Mouse (Mus musculus) liver, embryonic 14.5 days (tissue): ENCODE measurements around the gene Cryzl1. TPM values are rescaled to one million over a fixed set of nuclear protein-coding genes. Genes with fewer than 3 reads are reported as not detected.

Experiments
- ATAC-seq: fragments of 200-750 bp; cut with Nextera tagmentation; 2 replicates; pipeline ENCODE4 v1.8.0; 2017; ENCODE audit warnings: moderate number of reproducible peaks, mild to moderate bottlenecking, moderate library complexity; ENCODE audit not compliant: insufficient read depth
- DNase-seq, 3 experiments: peaks; one replicate each; pipeline ENCODE4 v3.0.0-alpha.2; 2012 to 2013; ENCODE audit warnings: low read depth in 3 of 3, low spot score in 3 of 3
- H3K27ac ChIP-seq: fragments of 300-500 bp; sonication (generic); 2 replicates; pipeline ENCODE4 v1.5.1; 2014; ENCODE audit warnings: moderate library complexity, mild to moderate bottlenecking, control low read depth, inconsistent platforms
- H3K27me3 ChIP-seq: fragments of 300-500 bp; sonication (generic); 2 replicates; pipeline ENCODE4 v1.6.1; 2014; ENCODE audit warnings: mild to moderate bottlenecking, low read length, moderate library complexity; ENCODE audit not compliant: control insufficient read depth, insufficient read depth
- H3K36me3 ChIP-seq: fragments of 300-500 bp; sonication (generic); replicated peaks from 2 replicates; pipeline ENCODE4 v1.6.1; 2014; ENCODE audit warnings: low read depth; ENCODE audit not compliant: control insufficient read depth, insufficient read depth
- H3K4me1 ChIP-seq, 2 experiments: fragments of 200-500 bp in 1 of 2; fragments of 300-500 bp in 1 of 2; sonication (generic) in 1 of 2; replicated peaks; 2 replicates each; pipeline ENCODE4 v1.6.1; 2012 to 2014; ENCODE audit warnings: antibody characterized with exemption in 1 of 2, inconsistent platforms in 1 of 2, low read length in 1 of 2; ENCODE audit not compliant: control insufficient read depth in 2 of 2, insufficient read depth in 2 of 2
- H3K4me2 ChIP-seq: fragments of 300-500 bp; sonication (generic); 2 replicates; pipeline ENCODE4 v1.6.1; 2014; ENCODE audit warnings: low read depth, mild to moderate bottlenecking, control low read depth, moderate library complexity
- H3K4me3 ChIP-seq, 2 experiments: fragments of 200-500 bp in 1 of 2; fragments of 300-500 bp in 1 of 2; sonication (generic) in 1 of 2; 2 replicates each; pipeline ENCODE4 v1.5.1; 2012 to 2014; ENCODE audit warnings: low read depth in 2 of 2, low read length in 2 of 2, mild to moderate bottlenecking in 2 of 2, control low read depth in 1 of 2, inconsistent platforms in 1 of 2, moderate library complexity in 1 of 2; ENCODE audit not compliant: insufficient read depth in 1 of 2
- H3K9ac ChIP-seq: fragments of 300-500 bp; sonication (generic); replicated peaks from 2 replicates; pipeline ENCODE4 v1.6.1; 2014; ENCODE audit warnings: mild to moderate bottlenecking, control low read depth, moderate library complexity
- H3K9me3 ChIP-seq: fragments of 300-500 bp; sonication (generic); 2 replicates; pipeline ENCODE4 v1.6.1; 2016; ENCODE audit warnings: low read length, mixed read lengths; ENCODE audit not compliant: control insufficient read depth
- CTCF ChIP-seq: IDR thresholded peaks from 2 replicates; pipeline ENCODE4 v1.5.1; 2016; ENCODE audit warnings: antibody characterized with exemption, low read depth, control low read depth
- EP300 ChIP-seq: IDR thresholded peaks from 2 replicates; pipeline ENCODE4 v1.6.1; 2016; ENCODE audit warnings: antibody characterized with exemption, low read depth
- WGBS: fragments of 180-500 bp; shearing (Covaris S2); extraction: QIAGEN DNeasy Blood & Tissue Kit; methylation state at CpG from one replicate; pipeline ENCODE4 v1.1.7; 2014; ENCODE audit not compliant: insufficient replicate concordance; 5-methylcytosine and 5-hydroxymethylcytosine counted together
- polyA plus RNA-seq, 2 experiments: library from polyadenylated mRNA; depleted of rRNA in 1 of 2; stranded (reverse) in 1 of 2; unstranded in 1 of 2; fragments of >200 nt; fragmentation: Nextera tagmentation in 1 of 2; extraction: Ambion mirVana in 1 of 2; gene quantifications; 2 replicates each; pipeline versions ENCODE4 v1.2.1 to v1.2.3; 2012 to 2014

Gene Cryzl1
- polyA plus RNA-seq (2012; rRNA removed) (12.1 and 17.9 TPM in 2 replicates), polyA plus RNA-seq (2014; fragmentation: Nextera tagmentation; extraction: Ambion mirVana) (29.7 and 32.3 TPM in 2 replicates)

- H3K27ac ChIP-seq: peak within 1 kb of the TSS; percentile 72
- TF ChIP-seq CTCF (no peak), EP300 (no peak)
- ATAC-seq: peak; percentile 95
- peak; percentile 98 to 99 (median 99) for DNase-seq
- under 1% methylated on average over 46 of the region's 46 CpGs for WGBS
- peak within 1 kb of the TSS; percentile 79 for H3K4me2 ChIP-seq
- peak within 1 kb of the TSS; percentile 72 to 90 for H3K4me3 ChIP-seq
- no peaks in the 10 kb centered on the region for H3K9me3 ChIP-seq
- H3K27me3 ChIP-seq: peaks cover 38% of the 10 kb centered on the region
- H3K36me3 ChIP-seq: no peaks in the 10 kb centered on the region
- peaks cover 9 to 11% of the 10 kb centered on the region in 2 experiments for H3K4me1 ChIP-seq
- H3K9ac ChIP-seq: peak within 1 kb of the TSS; percentile 68
Observed at GRCm38 (mm10) chr16:91728123-91729065, at the start of gene Cryzl1. Cryzl1 (minus strand) TSS chr16:91728975.

DNA sequence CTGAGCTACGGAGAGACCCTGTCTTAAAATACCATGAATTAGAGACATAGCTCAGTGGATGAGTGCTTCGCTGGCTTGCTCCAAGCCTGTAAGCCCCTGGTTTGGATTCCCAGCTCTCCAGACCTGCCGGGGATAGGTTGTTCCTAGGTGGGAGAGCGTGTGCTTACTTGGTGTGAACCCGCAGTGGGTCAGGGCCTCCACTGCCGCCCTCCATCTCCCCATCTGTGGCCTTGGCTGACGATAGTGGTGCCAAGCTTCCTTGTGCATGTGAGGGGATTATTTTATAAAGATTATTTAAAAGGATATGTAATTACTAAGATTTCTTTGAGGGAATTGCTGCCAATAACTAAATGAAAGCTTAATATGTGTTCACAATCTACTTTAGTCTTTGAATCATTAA, 43.8 kb upstream of the Cryzl1 start:
- WGBS: 79% methylated on average over 7 of the region's 7 CpGs
- Histone ChIP-seq H3K9me3 (no peaks in the 10 kb centered on the region), H3K4me1 (peaks cover 0 to 3% of the 10 kb centered on the region in 2 experiments; a peak in 1 of 4 replicates), H3K4me3 (no peak overlapping the region), H3K27ac (no peak overlapping the region), H3K36me3 (no peaks in the 10 kb centered on the region), H3K4me2 (no peak overlapping the region), H3K9ac (no peak overlapping the region), H3K27me3 (no peaks in the 10 kb centered on the region)
- TF ChIP-seq EP300 (no peak), CTCF (no peak)
- no peak for ATAC-seq
- no peak for DNase-seq

DNA sequence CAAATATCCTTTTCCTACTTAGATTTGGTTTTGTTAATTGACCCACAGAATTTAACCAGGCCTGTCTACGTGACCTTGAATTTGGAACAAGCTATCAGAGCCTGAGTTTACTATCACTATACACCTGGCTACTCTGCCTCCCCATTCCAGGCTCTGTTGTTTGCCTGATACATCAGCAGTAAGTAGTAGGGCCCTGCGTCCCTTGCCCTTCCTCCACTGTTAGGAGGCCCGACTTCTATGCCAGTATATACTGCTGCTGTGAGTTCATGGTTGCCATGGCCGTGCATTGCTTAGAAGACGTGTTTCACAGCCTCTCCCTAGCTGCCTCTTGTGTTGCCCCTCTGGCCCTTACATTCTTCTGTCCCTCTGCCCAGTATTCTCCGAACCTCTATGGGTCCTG, 42.6 kb upstream of the Cryzl1 start:
- H3K9me3 ChIP-seq: no peaks in the 10 kb centered on the region
- H3K4me3 ChIP-seq: no peak overlapping the region
- H3K27me3 ChIP-seq: no peaks in the 10 kb centered on the region
- H3K4me1 ChIP-seq: peaks cover 0 to 3% of the 10 kb centered on the region in 2 experiments; a peak in 1 of 4 replicates
- ATAC-seq (no peak), DNase-seq (no peak)
- H3K4me2 ChIP-seq: no peak overlapping the region
- H3K9ac ChIP-seq: no peak overlapping the region
- TF ChIP-seq EP300: no peak
- no peak for TF ChIP-seq CTCF
- WGBS: 63% methylated on average over 6 of the region's 6 CpGs
- H3K36me3 ChIP-seq: no peaks in the 10 kb centered on the region
- H3K27ac ChIP-seq: no peak overlapping the region

DNA sequence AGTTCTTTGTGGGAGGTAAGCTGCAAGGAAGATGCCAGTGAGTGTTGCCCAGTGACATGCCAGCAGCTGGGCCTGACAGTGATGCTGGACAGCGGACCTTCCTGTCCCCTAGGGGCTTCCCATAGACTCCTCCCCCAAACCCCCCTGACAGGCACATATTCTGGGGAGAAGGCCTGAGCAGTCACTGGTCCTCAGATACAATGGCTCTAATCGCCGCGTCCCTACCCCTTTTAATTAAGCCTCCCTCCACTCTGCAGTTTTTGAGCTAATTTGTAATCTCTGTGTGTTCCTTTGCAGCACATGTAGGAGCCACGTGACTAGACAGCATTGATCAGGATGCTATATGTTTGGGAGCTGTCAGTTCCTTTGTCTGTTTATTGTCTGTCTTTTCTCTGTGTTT, 41.9 kb upstream of the Cryzl1 start:
- no peak for TF ChIP-seq CTCF
- TF ChIP-seq EP300: no peak
- Histone ChIP-seq H3K9ac (no peak overlapping the region), H3K4me1 (peaks cover 0 to 3% of the 10 kb centered on the region in 2 experiments; a peak in 1 of 4 replicates), H3K9me3 (no peaks in the 10 kb centered on the region), H3K27ac (no peak overlapping the region), H3K27me3 (no peaks in the 10 kb centered on the region), H3K4me2 (no peak overlapping the region), H3K4me3 (no peak overlapping the region), H3K36me3 (no peaks in the 10 kb centered on the region)
- ATAC-seq: no peak
- 77% methylated on average over 5 of the region's 5 CpGs for WGBS
- no peak for DNase-seq

DNA sequence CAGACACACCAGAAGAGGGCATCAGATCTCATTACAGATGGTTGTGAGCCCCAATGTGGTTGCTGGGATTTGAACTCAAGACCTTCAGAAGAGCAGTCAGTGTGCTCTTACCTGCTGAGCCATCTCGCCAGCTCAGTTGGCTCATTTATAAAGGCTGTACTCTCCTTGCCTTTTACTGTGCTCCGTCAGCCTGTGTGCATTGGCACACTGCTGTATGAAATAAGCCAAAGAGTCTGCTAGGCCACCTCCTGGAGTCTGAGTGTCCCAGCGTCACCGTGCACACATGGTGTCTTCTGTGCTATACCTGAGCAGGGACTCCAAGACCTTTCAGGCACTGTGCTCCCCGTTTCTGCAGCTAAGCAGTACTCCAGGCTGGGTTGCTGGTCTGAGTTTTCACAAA, 41.1 kb upstream of the Cryzl1 start:
- 78% methylated on average over 5 of the region's 5 CpGs for WGBS
- Histone ChIP-seq H3K27ac (no peak overlapping the region), H3K36me3 (no peaks in the 10 kb centered on the region), H3K4me2 (no peak overlapping the region), H3K4me1 (peaks cover 0 to 3% of the 10 kb centered on the region in 2 experiments; a peak in 1 of 4 replicates), H3K9ac (no peak overlapping the region), H3K27me3 (no peaks in the 10 kb centered on the region), H3K4me3 (no peak overlapping the region), H3K9me3 (no peaks in the 10 kb centered on the region)
- TF ChIP-seq EP300 (no peak), CTCF (no peak)
- DNase-seq (no peak), ATAC-seq (no peak)
